Mouse (Mus musculus) stomach, embryonic 14.5 days (tissue): ENCODE results near the gene Snw1. TPM values are rescaled to one million over a fixed set of nuclear protein-coding genes. Genes with fewer than 3 reads are reported as not detected.
"Not testable (repeated sequence)": the region's sequence is repeated elsewhere in the genome, so short reads cannot be mapped to it uniquely, and the experiment has no call there.

Experiments used
- ATAC-seq: fragments of 200-750 bp; cut with Nextera tagmentation; 2 replicates; pipeline ENCODE4 v1.8.0; 2017; ENCODE audit warnings: low read depth, moderate TSS enrichment; ENCODE audit not compliant: insufficient number of reproducible peaks, insufficient read depth, low FRiP score
- H3K27ac ChIP-seq: fragments of 300-500 bp; sonication (generic); 2 replicates; pipeline ENCODE4 v1.5.1; 2014; ENCODE audit warnings: mild to moderate bottlenecking, low read length, moderate library complexity, mixed read lengths
- H3K27me3 ChIP-seq: fragments of 300-500 bp; sonication (generic); 2 replicates; pipeline ENCODE4 v1.6.1; 2014; ENCODE audit warnings: low read length, control low read depth, mixed read lengths; ENCODE audit not compliant: control insufficient read depth, insufficient read depth
- H3K36me3 ChIP-seq: fragments of 300-500 bp; sonication (generic); 2 replicates; pipeline ENCODE4 v1.6.1; 2014; ENCODE audit warnings: mild to moderate bottlenecking, control low read depth, low read length, moderate library complexity, mixed read lengths; ENCODE audit not compliant: control insufficient read depth, insufficient read depth
- H3K4me1 ChIP-seq: fragments of 300-500 bp; sonication (generic); 2 replicates; pipeline ENCODE4 v1.6.1; 2014; ENCODE audit warnings: low read length, control low read depth, mixed read lengths; ENCODE audit not compliant: control insufficient read depth, insufficient read depth
- H3K4me2 ChIP-seq: fragments of 300-500 bp; sonication (generic); replicated peaks from 2 replicates; pipeline ENCODE4 v1.6.1; 2014; ENCODE audit warnings: low read depth, low read length, control low read depth
- H3K4me3 ChIP-seq: fragments of 300-500 bp; sonication (generic); 2 replicates; pipeline ENCODE4 v1.5.1; 2014; ENCODE audit warnings: low read depth, low read length, control low read depth
- H3K9ac ChIP-seq: fragments of 300-500 bp; sonication (generic); replicated peaks from 2 replicates; pipeline ENCODE4 v1.6.1; 2014; ENCODE audit warnings: low read depth, mild to moderate bottlenecking, control low read depth, low read length, moderate library complexity, mixed read lengths
- H3K9me3 ChIP-seq: fragments of 300-500 bp; sonication (generic); 2 replicates; pipeline ENCODE4 v1.6.1; 2016; ENCODE audit warnings: low read depth, low read length, control low read depth; ENCODE audit not compliant: control insufficient read depth
- WGBS: fragments of 180-500 bp; shearing (Covaris S2); extraction: QIAGEN DNeasy Blood & Tissue Kit; methylation state at CpG from one replicate; pipeline ENCODE4 v1.1.7; 2014; 5-methylcytosine and 5-hydroxymethylcytosine counted together
- polyA plus RNA-seq: library from polyadenylated mRNA; unstranded; fragments of >200 nt; fragmentation: Nextera tagmentation; extraction: Ambion mirVana; gene quantifications from 2 replicates; pipeline ENCODE4 v1.2.1, GENCODE M21; 2014

Gene Snw1
- polyA plus RNA-seq = 124 TPM in 2 replicates

- no peaks in the 10 kb centered on the region for H3K9me3 ChIP-seq
- peak; percentile 94 for ATAC-seq
- peak within 1 kb of the TSS; percentile 71 for H3K4me3 ChIP-seq
- 3% methylated on average over 45 of the region's 45 CpGs for WGBS
- H3K9ac ChIP-seq = peak within 1 kb of the TSS; percentile 72
- peak within 1 kb of the TSS; percentile 51 for H3K4me2 ChIP-seq
- H3K27ac ChIP-seq = peak within 1 kb of the TSS; percentile 71
- H3K27me3 ChIP-seq = no peaks in the 10 kb centered on the region
- H3K4me1 ChIP-seq = peaks cover 9% of the 10 kb centered on the region
- peaks cover 6% of the 10 kb centered on the region; the same call in 1 of the 2 replicates for H3K36me3 ChIP-seq
Measured at GRCm38 (mm10) chr12:87471964-87472786, at the start of gene Snw1. Gene Snw1, minus strand, starts transcription at chr12:87472274.

- H3K9ac ChIP-seq, ATAC-seq, H3K36me3 ChIP-seq, H3K4me3 ChIP-seq, H3K9me3 ChIP-seq, H3K27me3 ChIP-seq, H3K4me2 ChIP-seq, H3K4me1 ChIP-seq, H3K27ac ChIP-seq: not testable (repeated sequence)
- 63% methylated on average over 3 of the region's 3 CpGs for WGBS
Measured at GRCm38 (mm10) chr12:87519616-87520015, 47.5 kb upstream of the Snw1 start.

DNA sequence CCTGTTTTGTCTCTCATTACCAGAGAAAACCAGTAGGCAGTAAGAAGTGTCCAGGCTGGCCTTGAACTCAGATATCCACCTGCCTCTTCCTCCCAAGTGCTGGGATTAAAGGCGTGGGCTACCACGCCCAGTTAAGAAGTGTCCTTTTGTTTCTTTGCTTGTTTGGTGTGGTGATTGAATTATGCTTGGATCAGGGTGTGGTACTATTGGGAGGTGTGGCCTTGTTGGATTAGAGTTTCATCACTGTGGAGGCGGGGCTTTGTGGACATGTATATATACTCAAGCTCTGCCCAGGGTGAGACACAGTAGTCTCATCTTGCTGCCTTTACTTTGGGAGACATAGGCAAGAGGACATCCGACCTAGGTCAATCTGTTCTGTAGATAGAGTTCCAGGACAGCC lies 41.9 kb upstream of the Snw1 start, which contains the start of gene Gm8300:
TSS of gene Gm8300 (plus strand) at position 301 of the 400 bp plus-strand sequence.
- ATAC-seq, H3K27ac ChIP-seq, H3K27me3 ChIP-seq, H3K36me3 ChIP-seq, H3K4me1 ChIP-seq, H3K4me2 ChIP-seq, H3K9me3 ChIP-seq, H3K9ac ChIP-seq, H3K4me3 ChIP-seq: not testable (repeated sequence)
- WGBS = 81% methylated on average over 4 of the region's 4 CpGs

DNA sequence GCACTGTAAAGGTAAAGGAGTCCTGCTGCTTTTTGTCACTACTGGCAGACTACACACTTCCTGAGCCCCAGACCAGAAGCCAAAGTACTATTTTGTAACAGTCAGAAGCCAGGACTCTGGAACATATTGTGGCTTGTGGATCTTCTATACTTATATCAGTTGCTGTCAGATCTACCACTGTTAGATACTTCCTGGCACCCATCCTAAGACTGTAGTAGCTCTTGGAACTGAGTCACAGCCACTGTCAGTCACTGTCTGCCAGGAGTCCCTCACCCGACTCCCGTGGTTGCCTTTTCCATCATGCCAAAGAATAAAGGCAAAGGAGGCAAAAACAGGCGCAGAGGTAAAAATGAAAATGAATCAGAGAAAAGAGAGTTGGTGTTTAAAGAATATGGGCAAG lies 22.3 kb upstream of the Snw1 start, which contains the start of gene Gm5788:
TSS of gene Gm5788 (plus strand) at position 301 of the 400 bp plus-strand sequence.
- ATAC-seq, H3K36me3 ChIP-seq, H3K4me2 ChIP-seq, H3K4me3 ChIP-seq, H3K4me1 ChIP-seq, H3K9ac ChIP-seq, H3K9me3 ChIP-seq, H3K27me3 ChIP-seq, H3K27ac ChIP-seq: not testable (repeated sequence)
- WGBS = 79% methylated on average over 3 of the region's 3 CpGs

DNA sequence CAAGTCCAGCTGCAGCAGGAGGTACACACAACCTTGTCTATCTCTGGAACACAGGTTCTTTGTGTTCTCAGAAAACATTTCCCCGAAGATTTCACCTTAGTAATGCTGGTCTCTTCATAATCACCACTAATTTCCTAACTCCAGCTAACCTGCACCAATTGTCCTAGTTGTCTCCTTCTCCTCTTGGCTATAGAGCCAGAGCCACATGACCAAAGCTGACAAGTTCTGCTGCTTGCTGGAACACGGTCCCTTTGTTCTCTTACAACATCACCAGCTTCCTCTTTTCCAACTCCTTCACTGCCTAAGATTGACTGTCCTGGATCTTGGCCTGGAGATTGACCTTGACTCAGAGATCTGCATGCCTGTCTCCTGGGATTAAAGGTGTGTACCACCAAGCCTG lies 16.6 kb upstream of the Snw1 start:
- not testable (repeated sequence) for H3K36me3 ChIP-seq, H3K27me3 ChIP-seq, H3K9ac ChIP-seq, H3K9me3 ChIP-seq, H3K4me1 ChIP-seq, H3K4me3 ChIP-seq, ATAC-seq, H3K4me2 ChIP-seq, H3K27ac ChIP-seq
- 52% methylated on average over 2 of the region's 2 CpGs for WGBS

- not testable (repeated sequence) for H3K4me1 ChIP-seq, ATAC-seq, H3K4me3 ChIP-seq, H3K4me2 ChIP-seq, H3K27me3 ChIP-seq, H3K27ac ChIP-seq, H3K9ac ChIP-seq, H3K36me3 ChIP-seq, H3K9me3 ChIP-seq
- WGBS = 79% methylated on average over 5 of the region's 5 CpGs
Measured at GRCm38 (mm10) chr12:87482482-87482881, 10.4 kb upstream of the Snw1 start.

DNA sequence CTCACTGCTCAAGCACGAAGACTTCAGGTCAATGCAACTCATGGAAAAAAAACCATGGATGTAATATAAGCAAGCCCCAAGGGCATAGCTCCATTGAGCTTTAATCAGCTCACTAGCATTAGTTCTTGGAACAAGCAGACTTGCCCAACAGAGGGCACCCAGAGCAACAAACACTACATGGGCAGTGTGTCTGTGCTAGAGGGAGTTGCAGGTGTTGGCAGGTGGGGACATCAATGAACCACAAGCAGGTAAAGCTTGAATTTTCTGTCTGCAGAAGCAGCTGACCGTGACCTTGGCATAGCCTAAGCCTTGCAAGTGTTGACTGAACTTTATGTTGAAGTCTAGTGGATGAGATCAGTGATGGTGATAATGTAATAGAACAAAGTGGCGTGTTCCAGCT lies 2.7 kb upstream of the Snw1 start:
- no peak overlapping the region for H3K9ac ChIP-seq
- H3K27ac ChIP-seq = no peak overlapping the region
- 77% methylated on average over 3 of the region's 3 CpGs for WGBS
- no peak overlapping the region for H3K4me3 ChIP-seq
- no peaks in the 10 kb centered on the region for H3K9me3 ChIP-seq
- H3K4me2 ChIP-seq = no peak overlapping the region
- H3K36me3 ChIP-seq = no peaks in the 10 kb centered on the region
- no peaks in the 10 kb centered on the region for H3K27me3 ChIP-seq
- no peak for ATAC-seq
- H3K4me1 ChIP-seq = peaks cover 9% of the 10 kb centered on the region

DNA sequence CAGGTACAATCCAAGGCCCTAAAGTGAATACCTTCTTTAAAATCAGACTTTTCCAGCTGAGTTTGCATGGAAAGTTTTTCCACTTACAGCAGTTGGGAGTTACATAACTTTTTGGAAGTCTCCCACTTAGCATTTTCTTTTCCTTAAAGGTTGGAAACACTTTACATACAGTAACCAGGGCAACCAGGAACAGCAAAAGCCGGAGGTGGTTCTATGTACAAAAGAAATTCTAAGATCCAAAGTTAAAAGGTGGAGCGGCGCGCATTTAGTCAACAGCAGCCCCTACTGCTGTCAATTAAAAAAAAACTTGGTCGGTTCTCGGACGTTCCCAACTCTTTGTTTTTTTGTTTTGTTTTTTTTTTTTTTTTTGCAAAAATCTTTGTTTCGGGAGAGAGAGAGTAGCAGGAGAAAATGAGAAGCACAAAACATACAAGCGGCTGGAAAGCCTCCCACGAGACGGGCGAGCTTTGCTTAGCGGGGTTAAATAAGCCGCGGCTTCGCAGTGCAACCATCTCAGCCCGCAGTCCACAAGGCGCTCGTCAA lies 582 bp downstream of the Snw1 start:
- Histone ChIP-seq H3K9me3 (no peaks in the 10 kb centered on the region), H3K4me1 (peaks cover 9% of the 10 kb centered on the region), H3K27ac (peak overlapping the region; percentile 71), H3K4me3 (peak overlapping the region; percentile 71), H3K4me2 (peak overlapping the region; percentile 51), H3K9ac (peak overlapping the region; percentile 72), H3K36me3 (peaks cover 13% of the 10 kb centered on the region), H3K27me3 (no peaks in the 10 kb centered on the region)
- no peak for ATAC-seq
- 1% methylated on average over 19 of the region's 19 CpGs for WGBS
